Mouse (Mus musculus) effector memory CD4-positive, alpha-beta T cell, adult 7 months (primary cell): ENCODE data around the gene Akt3. TPM values are rescaled to one million over a fixed set of nuclear protein-coding genes. Genes with fewer than 3 reads are reported as not detected.

Source experiments
- polyA plus RNA-seq: library from polyadenylated mRNA; unstranded; fragments of 100-300 nt; shearing (Covaris generic); gene quantifications from one replicate; pipeline ENCODE4 v1.2.1, GENCODE M21; 2017

The Akt3 gene
- 8.3 TPM for polyA plus RNA-seq

DNA sequence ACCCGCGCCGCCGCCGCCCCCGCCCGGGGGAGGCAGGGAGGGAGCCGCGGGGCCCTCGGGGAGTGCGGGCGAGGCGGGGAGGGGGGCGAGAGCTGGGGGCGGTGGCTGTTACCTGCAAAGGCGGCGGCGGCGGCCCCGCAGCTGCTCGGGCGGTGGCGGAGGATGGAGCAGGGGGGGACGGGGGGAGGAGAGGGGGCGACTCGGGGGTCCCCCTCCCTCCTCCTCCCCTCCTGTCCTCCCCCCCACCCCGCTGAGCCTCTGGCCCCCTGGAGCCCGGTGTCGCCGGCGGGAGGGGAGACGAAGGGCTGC lies at the start of gene Akt3:
Gene Akt3, minus strand, starts transcription at position 170 of the 309 bp plus-strand sequence.

Other genes with a start within 250 kb of the Akt3 start
- 1.9 TPM for gene Zbtb18, start 184.1 kb upstream of the Akt3 start, polyA plus RNA-seq